Mouse (Mus musculus): ENCODE results near the gene Gm9970.

DNA sequence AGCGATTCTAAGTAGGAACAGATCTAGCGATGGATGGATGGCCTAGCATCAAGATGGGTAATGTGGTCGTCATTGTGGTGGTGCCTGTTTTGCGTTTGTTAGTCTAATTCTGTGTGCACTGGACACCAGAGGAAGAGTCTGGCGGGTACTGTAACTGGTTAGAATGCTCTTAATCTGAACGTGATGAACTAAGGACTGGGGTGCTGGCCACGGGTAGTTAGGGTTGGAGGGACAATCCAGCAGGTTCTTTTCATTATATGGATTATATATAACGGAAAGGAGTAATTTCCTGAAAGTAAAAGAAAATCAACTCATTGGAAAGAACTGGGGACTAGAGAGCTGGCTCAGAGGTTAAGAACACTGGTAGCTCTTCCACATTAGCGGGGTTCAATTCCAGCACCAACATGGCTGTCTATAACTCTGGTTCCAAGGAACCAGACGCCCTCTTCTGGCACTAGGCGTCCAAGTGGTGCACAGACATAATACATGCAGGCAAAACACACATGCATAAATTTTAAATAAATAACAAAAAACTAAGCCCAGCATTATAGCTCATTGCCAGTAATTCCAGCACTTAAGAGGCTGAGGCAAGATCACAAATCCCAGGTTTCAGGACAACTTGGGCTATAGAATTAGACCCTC lies 19.6 kb downstream of the Gm9970 start:
- TF ChIP-seq POLR2A (IDR thresholded peaks at IDR 0.05; ENCODE audit: control insufficient read depth, low read depth, low read length) (no peak), CTCF (IDR thresholded peaks at IDR 0.05; ENCODE audit: control insufficient read depth, insufficient read depth, insufficient replicate concordance, low read depth, low read length) (no peak)
